Mouse (Mus musculus): ENCODE measurements around the gene Apol7a. TPM values are rescaled to one million over a fixed set of nuclear protein-coding genes. Genes with fewer than 3 reads are reported as not detected.

Apol7a gene
- total RNA-seq, 2 experiments from 2014 or later, result 0.12 TPM; not detected in 1

GRCm38 (mm10) chr15:77344127-77345125, 54.5 kb downstream of the Apol7a start:
- DNase-seq, result peak; percentile 49

GRCm38 (mm10) chr15:77343527-77344091, 55.3 kb downstream of the Apol7a start:
- peak; percentile 92 for DNase-seq

GRCm38 (mm10) chr15:77342962-77343526, 55.9 kb downstream of the Apol7a start:
- no peak for DNase-seq

- no peak for DNase-seq
These were observed 56.9 kb downstream of the Apol7a start for GRCm38 (mm10) chr15:77342005-77342404.

- no peak for DNase-seq
These were observed 58.3 kb downstream of the Apol7a start for GRCm38 (mm10) chr15:77340581-77340980.

- DNase-seq, result no peak
These were observed 59.9 kb downstream of the Apol7a start for GRCm38 (mm10) chr15:77338924-77339429.

GRCm38 (mm10) chr15:77338451-77338850, 60.5 kb downstream of the Apol7a start:
- no peak for DNase-seq

Other genes with a start within 250 kb of the Apol7a start
- gene Rbfox2, start 92.1 kb downstream of the Apol7a start, total RNA-seq (2021), result 100 to 1,000 TPM; 175 to 186 TPM
- under 1 TPM; 0.21 to 0.23 TPM for gene Apol9a, start 12.0 kb upstream of the Apol7a start, total RNA-seq (2021)
- not detected for gene Apol7b, start 48.4 kb upstream of the Apol7a start, total RNA-seq (2021)
- gene Apol10a, start 77.9 kb upstream of the Apol7a start, total RNA-seq (2021), result not detected
- gene Apol11a, start 109.2 kb upstream of the Apol7a start, total RNA-seq (2021), result not detected
- not detected for gene Apol7c, start 134.2 kb upstream of the Apol7a start, total RNA-seq (2021)
- not detected for gene 1700025B11Rik, start 162.8 kb upstream of the Apol7a start, total RNA-seq (2021)
- not detected for gene Apol10b, start 197.0 kb upstream of the Apol7a start, total RNA-seq (2021)
- gene Gm36245, start 200.1 kb upstream of the Apol7a start, total RNA-seq (2021), result not detected
- under 1 TPM; 0.29 to 0.41 TPM for gene Apol11b, start 244.2 kb upstream of the Apol7a start, total RNA-seq (2021)